Mouse (Mus musculus) stomach, postnatal 0 days (tissue): ENCODE measurements around the gene Kif14. TPM values are rescaled to one million over a fixed set of nuclear protein-coding genes. Genes with fewer than 3 reads are reported as not detected.

ENCODE experiments used
- ATAC-seq: fragments of 200-750 bp; cut with Nextera tagmentation; 2 replicates; pipeline ENCODE4 v1.8.0; 2017; ENCODE audit not compliant: low FRiP score, low TSS enrichment
- DNase-seq: peaks from one replicate; pipeline ENCODE4 v3.0.0-alpha.2; 2016; ENCODE audit warnings: low spot score
- H3K27ac ChIP-seq: fragments of 300-500 bp; sonication (generic); replicated peaks from 2 replicates; pipeline ENCODE4 v1.5.1; 2014; ENCODE audit warnings: mild to moderate bottlenecking, control low read depth
- H3K27me3 ChIP-seq: fragments of 300-500 bp; sonication (generic); 2 replicates; pipeline ENCODE4 v1.6.1; 2014; ENCODE audit warnings: low read length; ENCODE audit not compliant: control insufficient read depth, insufficient read depth
- H3K36me3 ChIP-seq: fragments of 300-500 bp; sonication (generic); 2 replicates; pipeline ENCODE4 v1.6.1; 2014; ENCODE audit warnings: low read length, mixed read lengths; ENCODE audit not compliant: control insufficient read depth, insufficient read depth
- H3K4me1 ChIP-seq: fragments of 300-500 bp; sonication (generic); replicated peaks from 2 replicates; pipeline ENCODE4 v1.6.1; 2014; ENCODE audit warnings: antibody characterized with exemption; ENCODE audit not compliant: control insufficient read depth, insufficient read depth
- H3K4me2 ChIP-seq: fragments of 300-500 bp; sonication (generic); replicated peaks from 2 replicates; pipeline ENCODE4 v1.6.1; 2014; ENCODE audit warnings: low read depth, mild to moderate bottlenecking, control low read depth, moderate library complexity
- H3K4me3 ChIP-seq: fragments of 300-500 bp; sonication (generic); 2 replicates; pipeline ENCODE4 v1.5.1; 2014; ENCODE audit warnings: low read depth, low read length, control low read depth
- H3K9ac ChIP-seq: fragments of 300-500 bp; sonication (generic); 2 replicates; pipeline ENCODE4 v1.6.1; 2014; ENCODE audit warnings: mild to moderate bottlenecking, low read length, control low read depth, mixed read lengths
- H3K9me3 ChIP-seq: fragments of 300-500 bp; sonication (generic); 2 replicates; pipeline ENCODE4 v1.6.1; 2016; ENCODE audit warnings: low read length; ENCODE audit not compliant: control insufficient read depth
- CTCF ChIP-seq: IDR thresholded peaks from 2 replicates; pipeline ENCODE4 v1.5.1; 2016; ENCODE audit warnings: antibody characterized with exemption, low read depth, mild to moderate bottlenecking, moderate library complexity
- EP300 ChIP-seq: optimal IDR thresholded peaks from 2 replicates; pipeline ENCODE3; 2016; ENCODE audit warnings: antibody characterized with exemption
- WGBS: fragments of 180-500 bp; shearing (Covaris S2); extraction: QIAGEN DNeasy Blood & Tissue Kit; methylation state at CpG from one replicate; pipeline ENCODE4 v1.1.7; 2014; 5-methylcytosine and 5-hydroxymethylcytosine counted together
- polyA plus RNA-seq: library from polyadenylated mRNA; unstranded; fragments of >200 nt; fragmentation: Nextera tagmentation; extraction: Ambion mirVana; gene quantifications from 2 replicates; pipeline ENCODE4 v1.2.1, GENCODE M21; 2015

Gene Kif14
- polyA plus RNA-seq, 1 experiment from 2014 or later, result 1.1 TPM

DNA sequence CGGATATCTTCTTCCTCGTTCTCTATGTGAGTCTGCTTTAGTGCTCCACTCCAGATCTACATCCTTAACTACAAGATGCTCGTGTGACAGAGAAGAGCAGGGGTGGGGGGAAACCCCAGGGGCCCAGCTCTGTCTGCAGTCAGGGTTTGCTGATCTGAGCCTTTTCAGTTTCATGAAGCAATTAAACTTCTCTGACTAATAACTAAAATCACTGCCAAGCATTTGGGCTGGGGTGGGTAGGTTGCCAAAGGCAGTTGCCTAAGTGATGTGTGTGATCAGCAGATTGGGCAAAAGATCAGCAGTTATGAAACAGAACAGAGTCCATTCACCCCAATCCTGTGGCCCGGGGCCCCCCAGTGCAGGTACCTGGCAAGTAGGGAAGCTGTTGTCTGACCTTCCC is 72.1 kb downstream of the Kif14 start:
- 79% methylated on average over 4 of the region's 4 CpGs for WGBS
- no peaks in the 10 kb centered on the region for H3K9me3 ChIP-seq
- H3K36me3 ChIP-seq, result no peaks in the 10 kb centered on the region
- no peak overlapping the region for H3K9ac ChIP-seq
- no peak overlapping the region for H3K27ac ChIP-seq
- DNase-seq (no peak), ATAC-seq (no peak)
- H3K4me3 ChIP-seq, result no peak overlapping the region
- H3K4me2 ChIP-seq, result no peak overlapping the region
- H3K27me3 ChIP-seq, result no peaks in the 10 kb centered on the region
- TF ChIP-seq CTCF (no peak), EP300 (no peak)
- H3K4me1 ChIP-seq, result 0 out of 2 replicates have a peak, but pooled peaks cover 3% of the 10 kb centered on the region

DNA sequence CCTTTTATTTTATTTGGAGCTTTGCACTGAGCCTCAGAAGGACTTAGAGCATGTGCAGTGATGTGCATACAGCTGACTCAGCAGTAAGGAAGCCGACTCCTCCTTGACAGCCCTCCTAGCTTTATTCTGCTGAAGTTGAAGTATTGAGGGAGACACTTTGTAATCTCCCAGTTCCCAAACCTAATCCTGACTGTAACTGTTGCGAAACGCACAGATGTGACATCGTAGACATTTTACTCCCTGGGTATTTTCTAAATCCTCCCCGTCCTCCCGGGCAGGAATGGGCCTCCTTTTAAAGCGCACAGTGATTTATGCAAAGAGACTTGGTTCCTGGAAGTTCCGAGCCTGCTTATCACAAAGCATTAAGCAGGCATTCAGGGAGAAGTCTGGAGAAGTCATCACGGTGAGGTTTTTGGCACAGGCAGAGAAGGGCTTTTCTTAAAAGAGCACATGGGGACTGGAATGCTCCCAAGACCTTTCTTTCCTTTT is 74.3 kb downstream of the Kif14 start:
- WGBS, result 23% methylated on average over 9 of the region's 9 CpGs
- H3K27me3 ChIP-seq, result no peaks in the 10 kb centered on the region
- H3K36me3 ChIP-seq, result no peaks in the 10 kb centered on the region
- DNase-seq (peak; percentile 23), ATAC-seq (peak; percentile 63; the same call in 1 of the 2 replicates)
- 0 out of 2 replicates have a peak, but pooled peaks cover 3% of the 10 kb centered on the region for H3K4me1 ChIP-seq
- H3K4me3 ChIP-seq, result no peak overlapping the region
- H3K27ac ChIP-seq, result peak overlapping the region; percentile 82; the same call in 1 of the 2 replicates
- no peak overlapping the region for H3K9ac ChIP-seq
- no peaks in the 10 kb centered on the region for H3K9me3 ChIP-seq
- TF ChIP-seq EP300 (peak; percentile 46), CTCF (no peak)
- no peak overlapping the region for H3K4me2 ChIP-seq

DNA sequence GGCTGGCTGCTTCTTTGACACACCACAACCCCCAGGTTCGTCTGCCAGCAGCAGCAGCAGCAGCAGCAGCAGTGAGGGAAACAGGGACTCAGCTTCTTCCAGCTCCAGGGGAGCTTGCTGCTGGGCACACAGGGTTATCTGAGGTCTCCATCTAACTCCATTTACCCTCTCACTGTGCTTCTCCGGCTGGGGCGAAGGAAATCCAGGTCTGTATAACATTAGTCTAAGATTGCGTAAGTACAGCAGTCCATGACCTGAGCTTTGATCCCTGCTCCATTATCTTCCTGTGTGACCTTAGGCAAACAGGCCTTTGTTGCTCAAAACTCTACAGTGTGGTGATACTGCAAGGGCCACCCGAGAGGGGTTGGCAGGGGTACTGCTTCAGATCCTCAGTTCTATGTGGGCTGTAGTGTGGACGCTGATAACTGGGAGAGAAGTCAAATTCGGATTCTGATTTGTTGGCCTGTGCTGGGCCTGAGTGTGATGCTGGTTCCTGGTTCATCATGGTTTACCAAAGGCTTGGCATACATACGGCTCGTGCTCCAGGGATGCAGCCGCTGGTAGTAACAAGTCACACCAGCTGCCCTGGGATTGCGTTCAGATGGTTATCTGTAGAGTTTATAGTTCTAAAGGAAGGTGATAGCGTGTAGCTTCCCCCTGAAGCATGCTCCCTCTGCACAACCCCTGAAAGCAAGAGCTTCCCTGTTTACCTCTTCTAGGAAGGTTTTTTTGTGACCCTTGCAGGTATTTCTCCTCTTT is 75.7 kb downstream of the Kif14 start:
- no peaks in the 10 kb centered on the region for H3K9me3 ChIP-seq
- DNase-seq, result no peak
- H3K4me2 ChIP-seq, result no peak overlapping the region
- no peaks in the 10 kb centered on the region for H3K36me3 ChIP-seq
- no peak for TF ChIP-seq CTCF
- no peak for TF ChIP-seq EP300
- H3K27me3 ChIP-seq, result no peaks in the 10 kb centered on the region
- H3K4me1 ChIP-seq, result 0 out of 2 replicates have a peak, but pooled peaks cover 3% of the 10 kb centered on the region
- 61% methylated on average over 12 of the region's 12 CpGs for WGBS
- peak overlapping the region; percentile 82 for H3K27ac ChIP-seq
- no peak overlapping the region for H3K9ac ChIP-seq
- ATAC-seq, result no peak
- H3K4me3 ChIP-seq, result no peak overlapping the region

GRCm38 (mm10) chr1:136543920-136544319 is 77.8 kb downstream of the Kif14 start:
- no peak overlapping the region for H3K4me2 ChIP-seq
- H3K9ac ChIP-seq, result no peak overlapping the region
- no peak overlapping the region for H3K4me3 ChIP-seq
- no peaks in the 10 kb centered on the region for H3K9me3 ChIP-seq
- WGBS, result 39% methylated on average over 7 of the region's 7 CpGs
- ATAC-seq (no peak), DNase-seq (no peak)
- H3K36me3 ChIP-seq, result no peaks in the 10 kb centered on the region
- H3K27ac ChIP-seq, result no peak overlapping the region
- H3K4me1 ChIP-seq, result 0 out of 2 replicates have a peak, but pooled peaks cover 3% of the 10 kb centered on the region
- no peak for TF ChIP-seq EP300
- H3K27me3 ChIP-seq, result no peaks in the 10 kb centered on the region

DNA sequence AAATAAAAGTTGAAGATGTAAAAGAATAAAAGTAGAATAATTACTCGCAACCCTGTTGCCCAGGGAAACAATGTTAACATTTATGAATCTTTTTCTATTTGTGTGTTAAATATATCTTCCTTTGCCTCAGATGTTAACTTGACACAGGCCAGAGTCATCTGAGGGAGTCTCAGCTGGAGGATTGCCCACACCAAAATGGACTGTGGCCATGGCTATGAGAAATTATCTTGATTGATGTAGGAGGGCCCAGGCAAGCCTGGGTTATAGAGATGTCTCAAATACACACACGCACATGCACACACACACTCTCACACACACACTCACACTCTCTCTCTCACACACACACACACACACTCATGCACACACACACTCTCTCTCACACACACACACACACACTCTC is 80.9 kb downstream of the Kif14 start:
- TF ChIP-seq CTCF, result no peak
- no peak for TF ChIP-seq EP300
- Histone ChIP-seq H3K9ac (no peak overlapping the region), H3K36me3 (no peaks in the 10 kb centered on the region), H3K4me1 (no peaks in the 10 kb centered on the region), H3K4me2 (no peak overlapping the region), H3K27ac (no peak overlapping the region), H3K27me3 (no peaks in the 10 kb centered on the region), H3K9me3 (no peaks in the 10 kb centered on the region), H3K4me3 (no peak overlapping the region)
- ATAC-seq (no peak), DNase-seq (no peak)
- WGBS, result 71% methylated on average over 2 of the region's 2 CpGs

GRCm38 (mm10) chr1:136550285-136550684 is 84.1 kb downstream of the Kif14 start:
- Histone ChIP-seq H3K27me3 (no peaks in the 10 kb centered on the region), H3K36me3 (no peaks in the 10 kb centered on the region), H3K4me2 (no peak overlapping the region), H3K4me1 (no peaks in the 10 kb centered on the region), H3K9ac (no peak overlapping the region), H3K27ac (no peak overlapping the region), H3K4me3 (no peak overlapping the region), H3K9me3 (no peaks in the 10 kb centered on the region)
- no peak for TF ChIP-seq EP300
- no peak for TF ChIP-seq CTCF
- ATAC-seq (no peak), DNase-seq (no peak)
- WGBS, result 90% methylated on average over 6 of the region's 6 CpGs
